Mouse (Mus musculus) neural tube, postnatal 0 days (tissue): ENCODE data around the gene Tpt1. TPM values are rescaled to one million over a fixed set of nuclear protein-coding genes. Genes with fewer than 3 reads are reported as not detected.

ENCODE experiments used
- polyA plus RNA-seq: library from polyadenylated mRNA; unstranded; fragments of >200 nt; fragmentation: Nextera tagmentation; extraction: Ambion mirVana; gene quantifications from 2 replicates; pipeline ENCODE4 v1.2.1, GENCODE M21; 2015

The Tpt1 gene
- polyA plus RNA-seq: 666 and 785 TPM in 2 replicates

GRCm38 (mm10) chr14:75844867-75845697 is at the start of gene Tpt1:
Gene Tpt1 (plus strand): TSS chr14:75845093.

Other genes starting within 250 kb of the Tpt1 start
- not detected in 2 replicates for gene Erich6b, start 202.8 kb upstream of the Tpt1 start, polyA plus RNA-seq
- 11.2 and 12.7 TPM in 2 replicates for gene Cog3, start 90.6 kb upstream of the Tpt1 start, polyA plus RNA-seq
- gene Slc25a30, start 58.1 kb upstream of the Tpt1 start, polyA plus RNA-seq: 5.9 and 6.5 TPM in 2 replicates
- 12.4 and 13.8 TPM in 2 replicates for gene Kctd4, start 109.9 kb downstream of the Tpt1 start, polyA plus RNA-seq
- 35.6 and 39.1 TPM in 2 replicates for gene Gtf2f2, start 165.8 kb downstream of the Tpt1 start, polyA plus RNA-seq